Mouse (Mus musculus) cerebellum, adult 2 months (tissue): Measurements from ENCODE around the gene 1700030K09Rik.

Experiments used
- CTCF ChIP-seq: fragments of 200-500 bp; IDR thresholded peaks from 2 replicates; pipeline ENCODE4 v1.5.1; 2011; ENCODE audit warnings: low read depth, mild to moderate bottlenecking, control low read depth, low read length, moderate library complexity, borderline replicate concordance; ENCODE audit not compliant: insufficient read depth
- POLR2A ChIP-seq: fragments of 200-500 bp; IDR thresholded peaks from 2 replicates; pipeline ENCODE4 v1.6.1; 2011; ENCODE audit warnings: low read length, control low read depth, borderline replicate concordance; ENCODE audit not compliant: insufficient read depth

- TF ChIP-seq POLR2A (no peak), CTCF (no peak)
Observed at GRCm38 (mm10) chr8:72487014-72487413, 43.3 kb downstream of the 1700030K09Rik start.
